Mouse (Mus musculus) embryonic fibroblast, embryonic 13.5 days (primary cell): Measurements from ENCODE around the gene Gm498.

ENCODE experiments used
- CTCF ChIP-seq: IDR thresholded peaks from 2 replicates; pipeline ENCODE4 v1.5.1; 2011; ENCODE audit warnings: mild to moderate bottlenecking, control low read depth, low read length, moderate library complexity, borderline replicate concordance; ENCODE audit not compliant: insufficient read depth
- POLR2A ChIP-seq: IDR thresholded peaks from 2 replicates; pipeline ENCODE4 v1.6.1; 2011; ENCODE audit warnings: low read depth, mild to moderate bottlenecking, control low read depth, low read length, moderate library complexity

DNA sequence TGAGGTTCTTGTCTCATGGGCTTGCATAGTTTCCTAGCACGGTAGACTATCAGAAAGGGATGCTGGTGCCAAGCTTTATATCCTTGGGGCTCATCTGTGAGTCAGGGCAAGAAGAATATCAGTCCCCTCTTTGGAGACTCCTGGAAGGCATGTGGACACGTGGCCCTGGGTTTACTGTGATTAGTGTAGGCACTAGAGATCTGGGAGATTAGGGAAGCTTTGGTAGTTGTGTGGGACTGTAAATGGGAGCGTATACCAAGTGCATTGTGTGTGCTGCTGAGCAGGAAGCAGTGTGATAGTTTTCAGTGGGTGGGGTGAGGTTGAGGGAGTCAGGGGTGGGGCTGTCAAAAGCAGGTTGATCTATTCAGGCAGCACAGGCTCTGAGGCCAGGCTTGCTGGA, 31.7 kb upstream of the Gm498 start:
- no peak for TF ChIP-seq POLR2A
- no peak for TF ChIP-seq CTCF
